Mouse (Mus musculus) layer of hippocampus, adult 9-10 months (tissue): Measurements from ENCODE around the gene Efcab3.

ENCODE experiments used
- DNase-seq: peaks from one replicate; pipeline ENCODE4 v3.0.0; 2022; ENCODE audit warnings: low spot score

Efcab3 gene

DNA sequence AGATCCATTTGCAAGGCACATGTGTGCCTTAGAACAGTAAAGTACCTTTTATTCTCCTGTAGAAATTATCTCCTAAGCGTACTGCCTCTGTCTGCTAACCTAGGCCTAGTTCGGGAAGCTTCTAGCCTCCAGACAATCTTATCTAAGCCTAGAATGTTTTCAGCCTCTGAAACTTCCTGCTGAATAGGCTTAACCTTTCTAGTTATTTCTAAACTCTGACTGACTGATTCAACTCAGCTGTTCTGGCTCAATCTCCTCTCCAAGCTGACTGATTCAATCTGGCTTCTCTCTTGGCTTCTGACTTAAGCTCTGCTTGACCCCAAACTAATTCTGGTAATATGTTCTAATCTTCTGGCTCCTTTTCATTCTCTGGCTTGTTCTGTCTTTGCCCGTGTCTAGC, 86.0 kb downstream of the Efcab3 start:
- no peak for DNase-seq

DNA sequence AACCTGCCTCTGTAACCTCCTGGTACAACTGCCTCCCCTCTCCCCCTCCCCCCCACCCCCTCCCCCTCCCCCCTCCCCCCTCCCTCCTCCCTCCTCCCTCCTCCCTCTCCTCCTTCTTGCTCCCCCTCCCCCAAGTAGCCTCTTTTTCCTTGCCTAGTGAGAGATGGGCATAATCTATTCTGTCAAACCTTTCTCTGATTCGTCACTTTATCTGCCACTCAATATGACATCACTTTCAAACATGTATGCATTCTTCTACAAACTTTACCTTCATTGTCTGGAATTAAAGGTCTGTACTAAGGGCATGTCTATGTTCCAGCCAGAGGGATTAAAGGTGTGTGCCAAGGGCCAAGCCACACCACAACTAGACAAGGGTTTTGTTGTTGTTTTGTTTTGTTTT, 86.4 kb downstream of the Efcab3 start:
- DNase-seq: no peak

GRCm38 (mm10) chr11:105150691-105151090, 87.3 kb downstream of the Efcab3 start:
- no peak for DNase-seq

GRCm38 (mm10) chr11:105151226-105152016, 88.0 kb downstream of the Efcab3 start:
- DNase-seq: no peak

DNA sequence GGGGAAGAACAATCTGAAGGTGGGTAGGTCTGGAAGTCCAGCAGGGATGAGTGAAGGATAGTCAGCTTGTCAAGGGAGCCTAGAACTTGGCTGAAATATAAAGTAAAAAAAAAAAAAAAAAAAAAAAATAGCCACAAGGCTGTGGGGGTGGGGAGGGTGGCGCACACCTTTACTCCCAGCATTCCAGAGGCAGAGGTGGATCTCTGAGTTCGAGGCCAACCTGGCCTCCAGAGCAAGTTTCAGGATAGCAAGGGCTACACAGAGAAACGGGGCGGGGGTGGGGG, 88.6 kb downstream of the Efcab3 start:
- DNase-seq: no peak

GRCm38 (mm10) chr11:105152357-105152899, 89.0 kb downstream of the Efcab3 start:
- DNase-seq: no peak

DNA sequence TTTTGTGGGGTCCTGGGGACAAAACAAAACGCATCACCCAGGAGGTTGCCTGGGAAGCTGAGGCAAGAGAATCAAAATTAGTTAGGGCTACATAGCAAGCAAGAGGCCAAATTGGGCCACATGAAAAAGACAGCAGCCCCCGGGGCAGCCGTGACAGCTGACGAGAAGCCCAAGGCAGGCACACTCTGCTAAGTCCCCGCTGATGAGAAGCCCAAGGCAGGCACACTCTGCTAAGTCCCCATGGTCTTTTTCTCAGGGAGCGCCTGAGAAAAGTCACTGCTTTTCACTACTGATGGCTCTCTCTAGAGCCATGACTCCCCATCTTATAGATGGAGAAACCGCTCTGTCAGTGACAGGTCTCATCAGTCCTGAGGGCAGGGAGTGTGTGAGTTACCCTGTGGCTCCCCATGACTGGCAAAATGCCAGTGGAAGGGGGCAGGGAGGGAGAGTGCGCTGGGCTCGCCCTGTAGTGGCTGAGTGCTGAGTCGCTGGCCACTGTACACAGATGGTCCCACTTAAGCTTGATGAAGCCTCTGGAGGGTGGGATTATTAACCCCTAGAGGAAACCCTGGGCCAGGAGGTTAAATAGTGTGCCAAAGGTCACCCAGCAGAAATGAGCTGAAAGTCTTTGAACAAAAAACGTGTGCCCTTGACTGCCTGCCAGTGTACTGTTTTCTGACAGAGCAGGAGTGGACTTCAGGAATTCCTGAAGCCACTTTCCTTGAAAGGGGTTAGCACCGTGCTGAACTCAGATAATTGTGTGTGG, 89.9 kb downstream of the Efcab3 start:
- no peak for DNase-seq

- DNase-seq: no peak
Observed at GRCm38 (mm10) chr11:105155915-105156314, 92.5 kb downstream of the Efcab3 start.

- DNase-seq: no peak
Observed at GRCm38 (mm10) chr11:105156748-105157267, 93.4 kb downstream of the Efcab3 start.

DNA sequence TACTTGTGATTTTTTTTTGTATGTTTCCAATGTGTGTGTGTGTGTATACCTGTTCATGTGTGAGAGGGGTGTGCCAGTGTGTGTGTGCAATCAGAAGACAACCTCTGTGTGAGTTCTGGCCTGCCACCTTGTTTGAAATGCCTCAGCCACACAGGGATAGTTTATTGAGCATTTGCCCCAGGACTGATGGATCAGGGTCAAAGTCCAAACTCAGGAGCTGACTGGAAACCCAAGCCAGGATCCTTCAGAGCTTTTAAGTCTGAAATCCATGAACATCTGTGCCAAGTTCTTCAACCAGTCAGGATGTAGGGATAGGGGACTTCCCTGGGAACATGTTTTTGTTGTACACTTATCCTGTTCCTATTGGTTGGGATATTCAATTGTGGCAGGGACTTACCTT, 94.7 kb downstream of the Efcab3 start:
- DNase-seq: no peak

GRCm38 (mm10) chr11:105159673-105160360, 96.4 kb downstream of the Efcab3 start:
- no peak for DNase-seq

GRCm38 (mm10) chr11:105161411-105161810, 98.0 kb downstream of the Efcab3 start:
- DNase-seq: no peak

GRCm38 (mm10) chr11:105164516-105165510, 101.4 kb downstream of the Efcab3 start:
- DNase-seq: no peak

DNA sequence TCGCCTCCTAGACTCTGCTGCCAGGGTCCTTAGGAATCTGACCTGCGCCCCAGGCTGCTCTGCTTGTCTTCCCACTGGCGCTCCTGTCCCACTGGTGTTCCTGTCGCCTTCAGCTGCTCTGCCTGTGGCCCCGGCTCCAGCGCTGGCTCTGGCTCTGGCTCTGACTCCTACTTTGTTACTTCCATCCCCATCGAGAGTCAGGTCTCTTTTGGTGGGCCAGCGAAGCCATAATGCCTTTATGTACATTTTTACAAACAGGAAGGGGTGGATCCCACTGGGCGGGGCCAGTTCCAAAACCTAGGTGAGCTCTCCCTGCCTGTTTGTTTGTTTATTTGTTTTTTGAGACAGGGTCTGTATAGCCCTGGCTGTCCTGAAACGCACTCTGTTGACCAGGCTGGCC, 103.4 kb downstream of the Efcab3 start:
- DNase-seq: no peak
